Mouse (Mus musculus) heart, postnatal 4 days (tissue): Measurements from ENCODE around the gene 9230113P08Rik. TPM values are rescaled to one million over a fixed set of nuclear protein-coding genes. Genes with fewer than 3 reads are reported as not detected.
"Not testable (repeated sequence)": the region's sequence is repeated elsewhere in the genome, so short reads cannot be mapped to it uniquely, and the experiment has no call there.

Source experiments
- DNase-seq: peaks from one replicate; pipeline ENCODE4 v3.0.0; 2021
- total RNA-seq, 2 experiments: library from RNA; stranded (reverse); gene quantifications; 2 replicates each; pipeline ENCODE4 v1.2.3; 2021

The 9230113P08Rik gene
- total RNA-seq = not detected

GRCm38 (mm10) chr9:35908123-35908522 lies at the start of gene 9230113P08Rik:
9230113P08Rik (plus strand) TSS chr9:35908423.
- not testable (repeated sequence) for DNase-seq

GRCm38 (mm10) chr9:35893112-35893511 lies 15.1 kb upstream of the 9230113P08Rik start:
- not testable (repeated sequence) for DNase-seq

- DNase-seq = no peak
Measured at GRCm38 (mm10) chr9:35904494-35904893, 3.7 kb upstream of the 9230113P08Rik start.

GRCm38 (mm10) chr9:35930817-35931216 lies 22.6 kb downstream of the 9230113P08Rik start:
- DNase-seq = no peak

Other genes starting within 250 kb of the 9230113P08Rik start
- not detected for gene Pate1, start 221.0 kb upstream of the 9230113P08Rik start, total RNA-seq
- gene Gm17677, start 167.4 kb upstream of the 9230113P08Rik start, total RNA-seq = not detected
- not detected for gene Gm17727, start 130.3 kb upstream of the 9230113P08Rik start, total RNA-seq
- gene Gm27235, start 118.3 kb upstream of the 9230113P08Rik start, total RNA-seq = not detected
- gene D730048I06Rik, start 118.3 kb upstream of the 9230113P08Rik start, total RNA-seq = not detected
- gene 9230110F15Rik, start 64.3 kb upstream of the 9230113P08Rik start, total RNA-seq = not detected
- not detected for gene Gm5916, start 220.4 kb downstream of the 9230113P08Rik start, total RNA-seq